Mouse (Mus musculus): Measurements from ENCODE around the gene Tsc22d1. TPM values are rescaled to one million over a fixed set of nuclear protein-coding genes. Genes with fewer than 3 reads are reported as not detected.

Gene Tsc22d1
- total and polyA plus RNA-seq, 3 experiments, result 178 to 454 (median 353) TPM

- no peak overlapping the region for H3K4me3 ChIP-seq
- 92% methylated on average over 2 of the region's 2 CpGs for WGBS
These were observed 14.1 kb downstream of the Tsc22d1 start for GRCm38 (mm10) chr14:76428855-76429254.

GRCm38 (mm10) chr14:76431918-76432317, 17.2 kb downstream of the Tsc22d1 start:
- Histone ChIP-seq H3K27me3 (ENCODE audit: control insufficient read depth, insufficient read depth, low read length) (no peaks in the 10 kb centered on the region), H3K9ac (ENCODE audit: low read depth, low read length) (no peak overlapping the region), H3K4me3 (no peak overlapping the region), H3K79me2 (replicated peaks; ENCODE audit: control insufficient read depth, insufficient read depth, low read length) (no peaks in the 10 kb centered on the region), H3K36me3 (ENCODE audit: control insufficient read depth, insufficient read depth, low read length) (no peaks in the 10 kb centered on the region; the same call in 1 of the 2 replicates), H3K4me1 (ENCODE audit: control insufficient read depth, insufficient read depth, low read length) (no peaks in the 10 kb centered on the region; the same call in 1 of the 2 replicates), H3K27ac (no peak overlapping the region)
- DNase-seq, result no peak
- TF ChIP-seq CTCF (IDR thresholded peaks at IDR 0.05) (no peak), EP300 (IDR thresholded peaks at IDR 0.05; ENCODE audit: insufficient read depth, low read depth, low read length) (no peak)
- intact Hi-C loops (cut with DNase I), result no loop called here
- 88% methylated on average over 4 of the region's 4 CpGs for WGBS

More at GRCm38 (mm10) chr14:76428855-76429254, 14.1 kb downstream of the Tsc22d1 start:
- Histone ChIP-seq H3K4me1 (ENCODE audit: control insufficient read depth, insufficient read depth, low read length) (no peaks in the 10 kb centered on the region), H3K9ac (ENCODE audit: low read depth, low read length) (no peak overlapping the region), H3K27me3 (ENCODE audit: control insufficient read depth, insufficient read depth, low read length) (no peaks in the 10 kb centered on the region), H3K79me2 (replicated peaks; ENCODE audit: control insufficient read depth, insufficient read depth, low read length) (no peaks in the 10 kb centered on the region), H3K36me3 (ENCODE audit: control insufficient read depth, insufficient read depth, low read length) (no peaks in the 10 kb centered on the region; the same call in 1 of the 2 replicates), H3K27ac (no peak overlapping the region)
- no peak for DNase-seq
- intact Hi-C loops (cut with DNase I), result no loop called here
- TF ChIP-seq POLR2A (IDR thresholded peaks at IDR 0.05; ENCODE audit: insufficient read depth, low read depth, low read length), result no peak
- TF ChIP-seq CTCF (IDR thresholded peaks at IDR 0.05), result no peak
- TF ChIP-seq EP300 (IDR thresholded peaks at IDR 0.05; ENCODE audit: insufficient read depth, low read depth, low read length), result no peak

GRCm38 (mm10) chr14:76432369-76432768, 17.6 kb downstream of the Tsc22d1 start:
- no peak overlapping the region for H3K9ac ChIP-seq (ENCODE audit: low read depth, low read length)
- H3K79me2 ChIP-seq (replicated peaks; ENCODE audit: control insufficient read depth, insufficient read depth, low read length), result no peaks in the 10 kb centered on the region
- no peaks in the 10 kb centered on the region; the same call in 1 of the 2 replicates for H3K36me3 ChIP-seq (ENCODE audit: control insufficient read depth, insufficient read depth, low read length)
- no peak for DNase-seq
- intact Hi-C loops (cut with DNase I), result no loop called here
- no peaks in the 10 kb centered on the region; the same call in 1 of the 2 replicates for H3K4me1 ChIP-seq (ENCODE audit: control insufficient read depth, insufficient read depth, low read length)
- no peak overlapping the region for H3K4me3 ChIP-seq
- no peaks in the 10 kb centered on the region for H3K27me3 ChIP-seq (ENCODE audit: control insufficient read depth, insufficient read depth, low read length)
- H3K27ac ChIP-seq, result no peak overlapping the region
- 76% methylated on average over 7 of the region's 7 CpGs for WGBS
- no peak for TF ChIP-seq POLR2A (IDR thresholded peaks at IDR 0.05; ENCODE audit: insufficient read depth, low read depth, low read length)
- TF ChIP-seq EP300 (IDR thresholded peaks at IDR 0.05; ENCODE audit: insufficient read depth, low read depth, low read length), result no peak
- TF ChIP-seq CTCF (IDR thresholded peaks at IDR 0.05), result no peak

- no peak for TF ChIP-seq POLR2A (IDR thresholded peaks at IDR 0.05; ENCODE audit: insufficient read depth, low read depth, low read length)
- TF ChIP-seq EP300 (IDR thresholded peaks at IDR 0.05; ENCODE audit: insufficient read depth, low read depth, low read length), result no peak
- no peaks in the 10 kb centered on the region; the same call in 1 of the 2 replicates for H3K4me1 ChIP-seq (ENCODE audit: control insufficient read depth, insufficient read depth, low read length)
- no peak overlapping the region for H3K9ac ChIP-seq (ENCODE audit: low read depth, low read length)
- H3K27ac ChIP-seq, result no peak overlapping the region
- H3K36me3 ChIP-seq (ENCODE audit: control insufficient read depth, insufficient read depth, low read length), result no peaks in the 10 kb centered on the region; the same call in 1 of the 2 replicates
- no peaks in the 10 kb centered on the region for H3K79me2 ChIP-seq (replicated peaks; ENCODE audit: control insufficient read depth, insufficient read depth, low read length)
- H3K27me3 ChIP-seq (ENCODE audit: control insufficient read depth, insufficient read depth, low read length), result no peaks in the 10 kb centered on the region
- intact Hi-C loops (cut with DNase I), result no loop called here
- H3K4me3 ChIP-seq, result no peak overlapping the region
- no peak for DNase-seq
- 91% methylated on average over 8 of the region's 8 CpGs for WGBS
These were observed 18.1 kb downstream of the Tsc22d1 start for GRCm38 (mm10) chr14:76432816-76433215.

DNA sequence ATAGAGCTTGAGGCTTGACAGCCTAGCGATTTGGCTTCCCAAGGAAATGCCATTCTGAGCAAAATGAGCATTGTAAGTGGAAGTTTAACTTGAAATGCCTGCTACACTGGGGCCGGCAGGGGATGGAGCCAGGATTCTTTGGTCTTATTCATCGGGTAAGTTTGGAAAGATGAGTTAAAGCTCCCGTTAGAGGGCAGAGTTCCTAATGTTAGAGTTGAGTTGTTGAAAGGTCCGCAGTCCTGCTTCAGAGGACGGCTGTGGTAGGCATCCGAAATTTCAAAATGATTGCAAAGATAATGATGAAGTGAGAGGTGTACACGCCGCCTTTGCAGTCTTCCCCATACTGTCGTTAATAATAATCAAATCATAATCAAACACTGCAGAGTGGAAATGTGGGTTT, 27.4 kb downstream of the Tsc22d1 start:
- Histone ChIP-seq H3K79me2 (replicated peaks; ENCODE audit: control insufficient read depth, insufficient read depth, low read length) (no peaks in the 10 kb centered on the region), H3K9ac (ENCODE audit: low read depth, low read length) (no peak overlapping the region), H3K27me3 (ENCODE audit: control insufficient read depth, insufficient read depth, low read length) (no peaks in the 10 kb centered on the region), H3K4me3 (no peak overlapping the region), H3K27ac (no peak overlapping the region), H3K4me1 (ENCODE audit: control insufficient read depth, insufficient read depth, low read length) (no peaks in the 10 kb centered on the region; the same call in 1 of the 2 replicates), H3K36me3 (ENCODE audit: control insufficient read depth, insufficient read depth, low read length) (no peaks in the 10 kb centered on the region; the same call in 1 of the 2 replicates)
- intact Hi-C loops (cut with DNase I), result no loop called here
- no peak for TF ChIP-seq POLR2A (IDR thresholded peaks at IDR 0.05; ENCODE audit: insufficient read depth, low read depth, low read length)
- TF ChIP-seq EP300 (IDR thresholded peaks at IDR 0.05; ENCODE audit: insufficient read depth, low read depth, low read length), result no peak
- no peak for TF ChIP-seq CTCF (IDR thresholded peaks at IDR 0.05)
- no peak for DNase-seq
- WGBS, result 89% methylated on average over 10 of the region's 10 CpGs

GRCm38 (mm10) chr14:76448987-76449386, 34.2 kb downstream of the Tsc22d1 start:
- Histone ChIP-seq H3K27ac (peak overlapping the region; percentile 65), H3K9ac (ENCODE audit: low read depth, low read length) (no peak overlapping the region), H3K79me2 (replicated peaks; ENCODE audit: control insufficient read depth, insufficient read depth, low read length) (no peaks in the 10 kb centered on the region), H3K4me1 (ENCODE audit: control insufficient read depth, insufficient read depth, low read length) (no peaks in the 10 kb centered on the region), H3K36me3 (ENCODE audit: control insufficient read depth, insufficient read depth, low read length) (no peaks in the 10 kb centered on the region), H3K4me3 (peak overlapping the region; percentile 33; the same call in 1 of the 2 replicates), H3K27me3 (ENCODE audit: control insufficient read depth, insufficient read depth, low read length) (no peaks in the 10 kb centered on the region)
- peak; percentile 17 for TF ChIP-seq CTCF (IDR thresholded peaks at IDR 0.05)
- TF ChIP-seq EP300 (IDR thresholded peaks at IDR 0.05; ENCODE audit: insufficient read depth, low read depth, low read length), result no peak
- intact Hi-C loops (cut with DNase I), result loop anchor here (2.0 kb wide), 1 partner anchor 34 kb away; the partner anchor contains the start of gene Tsc22d1
- 24% methylated on average over 4 of the region's 4 CpGs for WGBS
- peak in 1 of 2 experiments; percentile 40 for DNase-seq
